Mouse (Mus musculus) thymus, adult 2 months (tissue): ENCODE data around the gene Vamp3. TPM values are rescaled to one million over a fixed set of nuclear protein-coding genes. Genes with fewer than 3 reads are reported as not detected.

Experiments used
- DNase-seq: peaks from one replicate; pipeline ENCODE4 v3.0.0; 2021
- H3K27ac ChIP-seq: fragments of 200-500 bp; 2 replicates; pipeline ENCODE4 v1.5.1; 2012; ENCODE audit warnings: low read length, control low read depth; ENCODE audit not compliant: control insufficient read depth, insufficient read depth
- H3K27me3 ChIP-seq: fragments of 200-500 bp; 2 replicates; pipeline ENCODE4 v1.6.1; 2012; ENCODE audit warnings: mild to moderate bottlenecking, low read length, moderate library complexity, mixed read lengths; ENCODE audit not compliant: control insufficient read depth, insufficient read depth
- H3K36me3 ChIP-seq: fragments of 200-500 bp; 2 replicates; pipeline ENCODE4 v1.6.1; 2012; ENCODE audit warnings: mild to moderate bottlenecking, low read length, moderate library complexity; ENCODE audit not compliant: control insufficient read depth, insufficient read depth
- H3K4me1 ChIP-seq: fragments of 200-500 bp; replicated peaks from 2 replicates; pipeline ENCODE4 v1.6.1; 2012; ENCODE audit warnings: low read length; ENCODE audit not compliant: control insufficient read depth, insufficient read depth
- H3K4me3 ChIP-seq: fragments of 200-500 bp; 2 replicates; pipeline ENCODE4 v1.5.1; 2012; ENCODE audit warnings: mild to moderate bottlenecking, low read length, control low read depth, moderate library complexity; ENCODE audit not compliant: control insufficient read depth, insufficient read depth
- CTCF ChIP-seq: fragments of 200-500 bp; IDR thresholded peaks from 2 replicates; pipeline ENCODE4 v1.5.1; 2012; ENCODE audit warnings: mild to moderate bottlenecking, control low read depth, low read length, moderate library complexity, borderline replicate concordance; ENCODE audit not compliant: control insufficient read depth, poor library complexity, insufficient read depth; ENCODE audit errors: extremely low read depth
- POLR2A ChIP-seq: fragments of 200-500 bp; IDR thresholded peaks from 2 replicates; pipeline ENCODE4 v1.6.1; 2012; ENCODE audit warnings: mild to moderate bottlenecking, low read length, control low read depth, moderate library complexity; ENCODE audit not compliant: control insufficient read depth, poor library complexity, insufficient read depth; ENCODE audit errors: extremely low read depth
- WGBS: fragments of 180-500 bp; shearing (Covaris S2); methylation state at CpG from one replicate; pipeline ENCODE4 v1.1.7; 2018; 5-methylcytosine and 5-hydroxymethylcytosine counted together
- polyA plus RNA-seq: library from polyadenylated mRNA; depleted of rRNA; stranded (reverse); fragments of >200 nt; gene quantifications from 2 replicates; pipeline ENCODE4 v1.2.3, GENCODE M21; 2012

Gene Vamp3
- polyA plus RNA-seq, 1 experiment: 30.9 TPM

DNA sequence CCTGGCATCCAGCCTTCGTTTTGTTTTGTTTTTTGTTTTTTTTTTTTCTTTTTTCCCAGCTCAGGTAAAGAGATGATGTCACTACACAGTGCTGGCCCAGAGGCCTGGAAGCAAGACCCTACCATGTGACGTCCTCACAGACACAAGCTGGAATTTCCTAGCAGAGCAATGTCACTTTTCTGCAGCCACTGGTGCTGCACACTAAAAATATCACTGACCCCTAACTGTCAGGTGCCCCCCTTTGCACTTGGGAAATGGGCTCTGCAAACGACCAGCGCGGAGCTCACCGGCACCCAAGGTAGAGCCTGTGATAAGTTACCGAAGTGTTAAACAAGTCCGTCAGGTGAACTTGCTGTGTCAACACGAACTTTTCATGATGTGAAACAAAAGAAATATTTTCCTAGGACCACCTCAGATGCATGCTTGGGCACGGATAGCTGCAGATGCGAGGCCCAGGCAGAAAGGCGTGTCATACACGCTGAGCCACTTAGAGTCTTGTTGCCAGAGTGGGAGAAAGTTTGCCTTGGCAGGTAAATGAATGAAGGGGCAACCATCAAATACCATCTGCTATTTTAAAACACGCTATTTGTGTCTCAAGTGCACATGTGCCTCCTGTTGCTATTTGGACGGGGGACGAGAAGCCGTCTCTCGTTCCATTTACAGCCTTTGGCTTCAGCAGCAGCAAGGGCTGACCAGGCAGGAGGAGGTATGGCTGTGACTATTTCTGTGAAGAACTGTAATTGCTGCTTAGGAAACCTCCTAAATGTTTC, 38.8 kb upstream of the Vamp3 start:
- H3K27ac ChIP-seq: no peak overlapping the region
- H3K27me3 ChIP-seq: no peaks in the 10 kb centered on the region
- WGBS: 88% methylated on average over 18 of the region's 18 CpGs
- no peaks in the 10 kb centered on the region for H3K4me1 ChIP-seq
- DNase-seq: no peak
- H3K36me3 ChIP-seq: no peaks in the 10 kb centered on the region
- no peak overlapping the region for H3K4me3 ChIP-seq
- TF ChIP-seq POLR2A: no peak
- no peak for TF ChIP-seq CTCF

DNA sequence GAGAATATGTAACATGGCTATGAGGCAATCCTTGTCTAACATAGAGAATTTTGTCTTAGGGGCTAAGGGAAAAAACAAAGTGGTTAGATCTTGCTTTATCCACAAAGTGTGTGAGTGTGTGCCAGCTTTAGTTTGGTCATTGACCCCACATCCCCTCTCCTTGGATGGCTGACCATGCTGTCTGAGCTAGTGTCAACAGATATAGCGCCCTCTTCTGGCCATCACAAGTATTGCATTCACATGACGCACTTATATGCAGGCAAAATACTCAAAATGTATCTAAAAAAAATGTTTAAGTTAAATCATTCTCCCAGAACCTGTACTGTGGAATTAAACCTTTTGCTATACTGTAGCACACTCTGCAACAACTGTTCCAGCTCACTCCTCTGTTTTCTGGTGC, 37.4 kb upstream of the Vamp3 start:
- H3K4me1 ChIP-seq: no peaks in the 10 kb centered on the region
- 42% methylated on average over 2 of the region's 2 CpGs for WGBS
- H3K27me3 ChIP-seq: no peaks in the 10 kb centered on the region
- no peak overlapping the region for H3K4me3 ChIP-seq
- H3K36me3 ChIP-seq: no peaks in the 10 kb centered on the region
- peak; percentile 16 for DNase-seq
- H3K27ac ChIP-seq: no peak overlapping the region
- TF ChIP-seq POLR2A (no peak), CTCF (no peak)

DNA sequence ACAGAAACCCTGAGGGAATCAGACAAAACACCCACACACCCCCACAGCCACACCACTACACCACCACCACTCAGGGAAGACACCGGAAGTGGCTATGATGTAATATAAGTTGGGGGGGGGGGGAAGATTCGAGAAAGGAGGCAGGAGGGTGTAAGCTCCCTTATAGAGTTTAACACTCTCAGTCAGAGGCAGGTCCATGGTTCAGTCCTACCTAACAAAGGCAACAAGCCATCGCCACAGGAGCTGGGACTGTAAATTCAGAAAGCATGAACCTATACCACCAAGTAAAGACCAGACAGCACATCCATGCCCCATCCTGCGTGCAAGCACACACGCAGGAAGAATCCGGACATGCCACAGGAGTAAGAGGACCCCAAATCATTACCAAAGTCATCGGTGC, 31.5 kb upstream of the Vamp3 start, which contains the start of gene Gm13090:
Gm13090 (plus strand) TSS at position 301 of the 400 bp plus-strand sequence.
- Histone ChIP-seq H3K27ac (no peak within 1 kb of the TSS), H3K36me3 (no peaks in the 10 kb centered on the region), H3K4me3 (no peak within 1 kb of the TSS), H3K4me1 (no peaks in the 10 kb centered on the region), H3K27me3 (no peaks in the 10 kb centered on the region)
- no peak for DNase-seq
- 83% methylated on average over 7 of the region's 7 CpGs for WGBS
- TF ChIP-seq CTCF: no peak
- no peak for TF ChIP-seq POLR2A

DNA sequence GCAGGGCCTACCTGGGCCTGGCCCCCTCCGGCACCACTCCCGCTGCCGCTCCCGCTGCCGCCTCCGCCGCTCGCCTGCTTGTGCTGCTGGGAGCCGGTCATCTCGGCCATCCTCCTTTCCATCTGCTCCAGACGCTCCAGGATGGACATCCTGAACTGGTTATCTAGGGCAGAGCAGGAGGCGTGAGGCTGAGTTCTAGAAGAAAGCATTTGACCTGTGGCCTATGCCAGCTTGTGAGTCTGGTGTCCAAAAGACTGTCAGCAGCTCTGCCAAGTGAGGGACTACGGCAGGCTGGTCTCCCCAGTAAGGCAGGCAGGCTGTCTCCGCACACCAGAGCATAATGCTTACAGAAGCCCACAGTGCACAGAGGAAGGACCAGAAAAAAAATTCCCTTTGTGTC, 31.1 kb upstream of the Vamp3 start:
- no peaks in the 10 kb centered on the region for H3K27me3 ChIP-seq
- no peak for TF ChIP-seq POLR2A
- TF ChIP-seq CTCF: no peak
- no peaks in the 10 kb centered on the region for H3K36me3 ChIP-seq
- 95% methylated on average over 14 of the region's 14 CpGs for WGBS
- no peaks in the 10 kb centered on the region for H3K4me1 ChIP-seq
- no peak overlapping the region for H3K4me3 ChIP-seq
- no peak overlapping the region for H3K27ac ChIP-seq
- no peak for DNase-seq

DNA sequence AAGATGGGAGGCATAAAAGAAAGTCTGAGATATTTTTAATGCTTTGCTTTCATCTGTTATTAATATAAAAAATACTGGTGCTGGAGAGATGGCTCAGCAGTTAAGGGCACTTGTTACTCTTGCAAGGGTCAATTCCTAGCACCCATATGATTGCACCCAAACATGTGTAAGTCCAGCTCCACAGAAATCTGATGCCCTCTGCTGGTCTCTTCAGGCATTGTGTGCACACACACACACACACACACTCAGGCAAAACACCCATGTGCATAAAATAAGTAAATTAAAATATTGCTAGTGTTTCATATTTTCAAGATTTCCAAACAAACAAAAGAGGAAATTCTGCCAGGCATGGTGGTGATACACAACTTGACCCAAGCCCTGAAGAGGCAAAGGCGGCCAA, 29.6 kb upstream of the Vamp3 start:
- Histone ChIP-seq H3K4me3 (no peak overlapping the region), H3K4me1 (no peaks in the 10 kb centered on the region), H3K27me3 (no peaks in the 10 kb centered on the region), H3K27ac (no peak overlapping the region), H3K36me3 (no peaks in the 10 kb centered on the region)
- TF ChIP-seq CTCF (no peak), POLR2A (no peak)
- WGBS: 100% methylated on average over 1 of the region's 1 CpGs
- DNase-seq: no peak

DNA sequence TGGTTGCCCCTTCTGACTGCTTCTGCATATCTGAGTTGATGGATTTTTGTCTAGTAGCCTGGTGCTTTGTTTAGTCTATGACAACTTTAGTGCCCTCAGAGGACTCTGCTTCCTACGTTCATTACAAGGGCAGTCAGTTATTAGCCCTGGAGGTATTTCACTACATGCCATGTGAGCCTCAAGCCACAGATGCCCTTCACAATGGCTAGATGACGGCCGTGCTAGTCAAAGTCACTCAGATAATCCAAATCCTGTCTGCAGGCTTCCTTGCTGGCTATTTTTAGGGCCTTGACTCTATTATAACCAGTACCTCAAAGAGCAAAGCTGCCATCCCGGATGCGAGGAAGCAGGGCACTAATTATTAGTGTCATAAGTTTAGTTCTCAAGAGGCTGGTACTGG, 25.3 kb upstream of the Vamp3 start:
- Histone ChIP-seq H3K36me3 (no peaks in the 10 kb centered on the region), H3K4me3 (no peak overlapping the region), H3K27me3 (no peaks in the 10 kb centered on the region), H3K4me1 (no peaks in the 10 kb centered on the region), H3K27ac (no peak overlapping the region)
- DNase-seq: no peak
- WGBS: 89% methylated on average over 5 of the region's 5 CpGs
- TF ChIP-seq POLR2A: no peak
- no peak for TF ChIP-seq CTCF

DNA sequence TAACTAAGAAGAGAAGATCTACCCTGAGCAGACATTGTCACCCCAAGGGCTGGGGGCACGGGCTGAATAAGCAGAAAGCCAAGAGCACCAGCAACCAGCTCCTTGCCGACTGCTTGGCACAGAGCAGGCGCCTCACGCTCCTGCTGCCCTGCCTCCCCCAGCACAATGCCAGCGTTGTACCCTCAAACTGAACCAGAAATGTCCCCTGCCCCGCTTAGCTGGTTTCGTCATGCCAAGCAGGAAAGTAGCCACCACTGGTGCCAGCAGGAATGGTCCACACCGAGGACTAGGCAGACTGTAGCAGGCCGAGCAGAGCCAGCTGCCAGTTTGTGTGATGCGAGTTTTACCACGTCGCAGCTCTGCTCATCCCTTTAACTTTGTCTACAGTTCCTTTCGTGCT, 24.2 kb upstream of the Vamp3 start:
- 96% methylated on average over 13 of the region's 13 CpGs for WGBS
- Histone ChIP-seq H3K36me3 (no peaks in the 10 kb centered on the region), H3K4me1 (no peaks in the 10 kb centered on the region), H3K4me3 (no peak overlapping the region), H3K27me3 (no peaks in the 10 kb centered on the region), H3K27ac (no peak overlapping the region)
- no peak for DNase-seq
- TF ChIP-seq CTCF (no peak), POLR2A (no peak)
